Mouse (Mus musculus) brain, embryonic 14.5 days (tissue): ENCODE data around the gene Rhob. TPM values are rescaled to one million over a fixed set of nuclear protein-coding genes. Genes with fewer than 3 reads are reported as not detected.

Experiments
- DNase-seq: peaks from one replicate; pipeline ENCODE4 v3.0.0-alpha.2; 2011; ENCODE audit warnings: low read depth
- CTCF ChIP-seq: fragments of 200-500 bp; IDR thresholded peaks from 2 replicates; pipeline ENCODE4 v1.5.1; 2012; ENCODE audit warnings: inconsistent platforms, mild to moderate bottlenecking, moderate library complexity, borderline replicate concordance; ENCODE audit not compliant: insufficient read depth, insufficient read length; ENCODE audit errors: extremely low read depth
- POLR2A ChIP-seq: fragments of 200-500 bp; IDR thresholded peaks from 2 replicates; pipeline ENCODE4 v1.6.1; 2012; ENCODE audit warnings: mild to moderate bottlenecking, inconsistent platforms, borderline replicate concordance; ENCODE audit not compliant: poor library complexity, insufficient read depth, insufficient read length, severe bottlenecking; ENCODE audit errors: extremely low read depth
- polyA plus RNA-seq: library from polyadenylated mRNA; depleted of rRNA; stranded (reverse); fragments of >200 nt; gene quantifications from 2 replicates; pipeline ENCODE4 v1.2.3, GENCODE M21; 2012

The Rhob gene
- polyA plus RNA-seq, 1 experiment = 265 TPM

- no peak for DNase-seq
- no peak for TF ChIP-seq CTCF
- no peak for TF ChIP-seq POLR2A
These were observed 22.9 kb upstream of the Rhob start for GRCm38 (mm10) chr12:8522711-8523110.

DNA sequence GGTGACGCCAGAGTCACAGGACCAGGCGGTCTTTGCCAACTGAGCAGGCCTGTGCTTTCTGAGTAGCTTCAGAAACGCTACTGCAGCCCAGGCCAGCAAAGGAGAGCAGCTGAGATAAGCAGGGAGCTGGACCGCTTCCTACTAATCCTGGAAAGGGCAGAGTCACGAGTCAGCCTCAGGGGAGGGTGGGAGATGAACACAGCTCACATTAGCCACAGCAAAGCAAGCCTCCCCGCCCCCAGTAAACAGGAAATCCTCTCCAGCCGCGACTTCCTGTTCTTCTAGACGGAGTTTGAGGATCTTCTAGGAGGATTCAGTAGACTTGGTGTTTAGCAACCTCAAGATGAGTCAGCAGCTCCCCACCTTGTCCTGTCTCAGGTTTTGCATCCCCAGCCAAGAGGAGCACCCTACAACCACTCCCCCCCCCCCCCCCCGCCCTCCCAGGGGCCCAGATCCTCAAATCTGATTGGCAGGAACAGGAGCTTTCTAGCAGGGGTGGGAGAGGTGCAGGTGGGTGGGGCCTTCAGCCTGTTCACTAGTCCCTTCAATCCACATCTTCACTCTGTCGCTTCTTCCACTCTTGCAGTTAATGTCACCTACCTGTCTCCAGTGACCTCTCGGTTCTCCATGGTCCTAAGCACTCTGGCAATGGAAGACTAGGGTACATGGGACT, 21.7 kb upstream of the Rhob start:
- DNase-seq = peak; percentile 37
- TF ChIP-seq CTCF (no peak), POLR2A (no peak)

- DNase-seq = no peak
- TF ChIP-seq POLR2A (no peak), CTCF (no peak)
These were observed 19.8 kb upstream of the Rhob start for GRCm38 (mm10) chr12:8519431-8520160.

- DNase-seq = no peak
These were observed 11.5 kb upstream of the Rhob start for GRCm38 (mm10) chr12:8511037-8511882.

DNA sequence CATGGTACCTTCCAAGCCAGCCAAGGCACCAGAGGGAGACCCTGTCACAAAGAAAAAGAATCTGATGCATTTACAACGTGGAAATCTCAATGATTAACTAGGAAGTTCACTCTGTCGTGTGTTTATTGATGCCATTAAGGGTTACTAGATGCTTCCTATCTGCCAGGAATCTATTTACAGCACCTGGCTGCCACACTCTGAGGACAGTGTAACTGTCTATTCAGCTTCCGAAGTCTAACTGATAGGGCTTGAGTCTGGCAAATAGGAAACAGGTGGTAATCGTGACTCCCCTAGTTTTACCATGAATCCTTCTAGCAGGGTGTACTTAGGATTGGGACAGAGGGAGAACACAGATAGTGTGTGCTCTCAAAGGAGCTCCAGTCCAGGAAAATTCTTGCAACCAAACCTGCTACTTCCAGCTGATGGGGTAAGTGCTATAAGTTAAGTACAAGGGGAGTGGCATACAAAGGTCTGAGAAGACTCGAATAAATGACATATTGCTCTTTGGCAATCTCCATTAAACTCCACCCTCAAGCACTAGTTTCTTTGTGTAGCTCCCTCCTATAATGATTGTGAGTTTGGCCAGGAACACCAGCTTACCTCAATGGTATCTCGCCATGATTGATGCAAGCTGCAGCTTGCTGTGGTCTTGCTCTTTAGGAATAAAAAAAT, 10.6 kb upstream of the Rhob start:
- no peak for DNase-seq
- TF ChIP-seq CTCF (no peak), POLR2A (no peak)

More at GRCm38 (mm10) chr12:8511037-8511882, 11.5 kb upstream of the Rhob start:
- TF ChIP-seq POLR2A (no peak), CTCF (no peak)

DNA sequence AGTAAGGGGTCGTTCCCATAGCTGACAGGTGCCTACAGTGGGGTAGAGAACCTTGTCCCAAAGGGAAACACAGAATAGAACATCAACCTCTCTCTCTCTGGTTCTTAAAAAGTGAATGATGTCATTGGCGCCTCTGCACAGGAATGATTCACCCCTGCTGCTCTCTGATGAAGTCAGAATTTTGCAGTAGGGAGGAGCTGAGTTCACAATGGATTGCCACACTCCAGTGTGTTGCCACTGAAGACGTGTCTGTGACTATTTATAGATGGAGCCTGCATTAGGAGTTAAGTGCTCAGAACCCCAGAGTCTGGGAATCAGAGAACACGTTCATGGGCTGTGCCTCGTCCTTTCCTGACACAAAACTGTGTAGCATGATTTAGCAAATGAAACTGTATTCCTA, 9.9 kb upstream of the Rhob start:
- TF ChIP-seq CTCF (no peak), POLR2A (no peak)
- no peak for DNase-seq

GRCm38 (mm10) chr12:8506954-8507707, 7.3 kb upstream of the Rhob start:
- no peak for DNase-seq
- TF ChIP-seq CTCF (no peak), POLR2A (no peak)

DNA sequence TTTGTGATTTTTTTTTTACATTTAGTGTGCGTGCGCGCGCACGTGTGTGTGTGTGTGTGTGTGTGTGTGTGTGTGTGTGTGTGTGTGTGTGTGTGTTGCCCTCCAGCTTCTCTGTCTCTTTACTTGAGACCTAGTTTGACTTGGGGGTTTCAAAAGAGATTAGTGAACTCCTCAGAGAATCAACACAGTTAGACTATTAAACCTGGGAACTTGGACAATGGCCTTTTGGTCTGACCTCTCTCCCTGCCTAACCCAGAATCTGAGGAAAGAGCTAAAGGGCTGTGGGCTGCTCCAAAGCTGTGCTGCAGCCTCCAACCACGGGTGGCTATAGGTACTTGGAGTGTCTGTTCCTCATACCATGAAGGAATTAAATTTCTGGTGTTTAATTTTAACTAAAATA, 4.3 kb upstream of the Rhob start:
- no peak for DNase-seq
- TF ChIP-seq POLR2A (no peak), CTCF (no peak)

- DNase-seq = peak; percentile 84
- TF ChIP-seq POLR2A (no peak), CTCF (peak; percentile 37; the same call in 1 of the 2 replicates)
These were observed 2.7 kb upstream of the Rhob start for GRCm38 (mm10) chr12:8502546-8502945.
